Mouse (Mus musculus) heart, postnatal 0 days (tissue): ENCODE measurements around the gene P4ha3. TPM values are rescaled to one million over a fixed set of nuclear protein-coding genes. Genes with fewer than 3 reads are reported as not detected.
A peak's percentile ranks its signal among the peaks of the same experiment; 100 is the strongest.

ENCODE experiments used
- ATAC-seq: fragments of 200-750 bp; cut with Nextera tagmentation; 2 replicates; pipeline ENCODE4 v1.8.0; 2017; ENCODE audit warnings: low read depth, moderate number of reproducible peaks, moderate library complexity; ENCODE audit not compliant: insufficient read depth
- DNase-seq: peaks from one replicate; pipeline ENCODE4 v3.0.0-alpha.2; 2016; ENCODE audit warnings: low spot score
- H3K27ac ChIP-seq: fragments of 300-500 bp; sonication (generic); 2 replicates; pipeline ENCODE4 v1.5.1; 2014; ENCODE audit warnings: low read depth, mild to moderate bottlenecking
- H3K27me3 ChIP-seq: fragments of 300-500 bp; sonication (generic); 2 replicates; pipeline ENCODE4 v1.6.1; 2014; ENCODE audit warnings: low read length, mixed read lengths; ENCODE audit not compliant: control insufficient read depth, insufficient read depth
- H3K36me3 ChIP-seq: fragments of 300-500 bp; sonication (generic); replicated peaks from 2 replicates; pipeline ENCODE4 v1.6.1; 2014; ENCODE audit warnings: low read length, mixed read lengths; ENCODE audit not compliant: control insufficient read depth, insufficient read depth
- H3K4me1 ChIP-seq: fragments of 300-500 bp; sonication (generic); 2 replicates; pipeline ENCODE4 v1.6.1; 2014; ENCODE audit warnings: antibody characterized with exemption; ENCODE audit not compliant: control insufficient read depth, insufficient read depth
- H3K4me2 ChIP-seq: fragments of 300-500 bp; sonication (generic); 2 replicates; pipeline ENCODE4 v1.6.1; 2014; ENCODE audit warnings: low read depth, mild to moderate bottlenecking, low read length, moderate library complexity
- H3K4me3 ChIP-seq: fragments of 300-500 bp; sonication (generic); 2 replicates; pipeline ENCODE4 v1.5.1; 2014; ENCODE audit warnings: low read depth, low read length
- H3K9ac ChIP-seq: fragments of 300-500 bp; sonication (generic); replicated peaks from 2 replicates; pipeline ENCODE4 v1.6.1; 2014; ENCODE audit warnings: low read depth, low read length, mixed read lengths
- H3K9me3 ChIP-seq: fragments of 300-500 bp; sonication (generic); replicated peaks from 2 replicates; pipeline ENCODE4 v1.6.1; 2016; ENCODE audit warnings: low read length; ENCODE audit not compliant: control insufficient read depth
- CTCF ChIP-seq: IDR thresholded peaks from 2 replicates; pipeline ENCODE4 v1.5.1; 2016; ENCODE audit warnings: antibody characterized with exemption, control low read depth, low read depth
- EP300 ChIP-seq: IDR thresholded peaks from 2 replicates; pipeline ENCODE4 v1.6.1; 2016; ENCODE audit warnings: antibody characterized with exemption, low read depth
- WGBS: fragments of 180-500 bp; shearing (Covaris S2); extraction: QIAGEN DNeasy Blood & Tissue Kit; methylation state at CpG from one replicate; pipeline ENCODE4 v1.1.7; 2014; 5-methylcytosine and 5-hydroxymethylcytosine counted together
- polyA plus RNA-seq: library from polyadenylated mRNA; unstranded; fragments of >200 nt; fragmentation: Nextera tagmentation; extraction: Ambion mirVana; gene quantifications from 2 replicates; pipeline ENCODE4 v1.2.1, GENCODE M21; 2015
- total RNA-seq: library from RNA; depleted of rRNA; stranded (reverse); fragments of >200 nt; gene quantifications from 2 replicates; pipeline ENCODE4 v1.2.3, GENCODE M21; 2014; ENCODE audit warnings: low replicate concordance

P4ha3 gene
- total and polyA plus RNA-seq, 2 experiments from 2014 or later, result 1.8 to 5.5 TPM

DNA sequence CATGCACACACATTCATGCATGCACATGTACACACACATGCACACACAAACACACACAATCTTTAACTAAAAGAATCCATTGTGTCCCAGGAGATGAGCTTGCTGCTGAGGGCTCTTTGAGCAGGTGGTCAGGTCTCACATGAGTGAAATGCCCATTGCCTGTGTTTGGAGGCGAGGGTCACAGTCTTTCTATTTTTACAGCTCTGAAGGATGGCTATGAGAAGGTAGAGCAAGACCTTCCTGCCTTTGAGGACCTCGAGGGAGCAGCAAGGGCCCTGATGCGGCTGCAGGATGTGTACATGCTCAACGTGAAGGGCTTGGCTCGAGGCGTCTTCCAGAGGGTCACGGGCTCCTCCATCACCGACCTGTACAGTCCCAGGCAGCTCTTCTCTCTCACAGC, 8.2 kb downstream of the P4ha3 start:
- Histone ChIP-seq H3K4me1 (no peaks in the 10 kb centered on the region), H3K27me3 (no peaks in the 10 kb centered on the region), H3K27ac (no peak overlapping the region), H3K36me3 (0 out of 2 replicates have a peak, but pooled peaks cover 3% of the 10 kb centered on the region), H3K9ac (no peak overlapping the region), H3K4me2 (no peak overlapping the region), H3K4me3 (no peak overlapping the region), H3K9me3 (no peaks in the 10 kb centered on the region)
- DNase-seq (no peak), ATAC-seq (no peak)
- WGBS, result 71% methylated on average over 8 of the region's 8 CpGs
- no peak for TF ChIP-seq EP300

DNA sequence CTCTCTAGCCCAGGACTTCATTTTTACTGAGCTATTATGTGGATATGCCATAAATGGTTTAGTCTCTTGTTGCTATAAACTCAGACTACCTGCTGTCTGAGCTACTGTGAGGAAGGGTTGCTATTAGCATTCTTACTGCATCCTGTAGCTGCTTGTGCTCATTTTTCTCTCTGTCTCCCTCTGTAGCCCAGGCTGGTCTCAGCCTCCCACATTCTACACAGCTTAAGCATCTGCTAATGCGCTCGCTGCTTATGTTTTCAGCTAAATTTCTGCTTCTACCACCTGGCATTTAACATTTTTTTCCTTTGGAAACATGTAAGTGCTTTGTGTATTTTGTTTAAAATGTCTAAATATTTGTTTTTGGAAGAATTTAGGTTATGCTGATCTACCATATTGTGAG, 10.4 kb downstream of the P4ha3 start:
- Histone ChIP-seq H3K4me2 (no peak overlapping the region), H3K4me3 (no peak overlapping the region), H3K4me1 (0 out of 2 replicates have a peak, but pooled peaks cover 1% of the 10 kb centered on the region), H3K27me3 (no peaks in the 10 kb centered on the region), H3K27ac (no peak overlapping the region), H3K9me3 (no peaks in the 10 kb centered on the region), H3K36me3 (0 out of 2 replicates have a peak, but pooled peaks cover 3% of the 10 kb centered on the region), H3K9ac (no peak overlapping the region)
- DNase-seq, result no peak
- TF ChIP-seq EP300 (no peak), CTCF (no peak)
- ATAC-seq, result no peak
- WGBS, result 93% methylated on average over 2 of the region's 2 CpGs

DNA sequence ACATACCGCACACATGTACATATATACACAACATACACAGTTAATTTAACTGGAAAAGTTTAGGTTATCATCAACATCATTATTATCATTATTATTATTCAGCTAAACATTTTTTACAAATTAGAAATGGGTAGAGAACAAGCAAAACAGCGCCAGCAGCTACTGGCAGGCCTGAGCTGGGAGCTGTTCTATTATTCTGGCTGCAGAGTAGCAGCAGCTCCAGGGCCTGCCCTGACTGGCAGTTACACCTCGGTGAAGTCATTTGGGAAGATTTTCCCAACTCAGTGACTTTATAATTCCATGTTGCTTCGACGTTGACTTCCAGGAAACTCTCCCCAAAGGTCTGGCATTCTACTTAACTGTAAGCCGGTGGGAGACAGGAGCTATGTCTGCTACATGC, 11.4 kb downstream of the P4ha3 start:
- Histone ChIP-seq H3K9ac (no peak overlapping the region), H3K36me3 (0 out of 2 replicates have a peak, but pooled peaks cover 3% of the 10 kb centered on the region), H3K4me3 (no peak overlapping the region), H3K9me3 (no peaks in the 10 kb centered on the region), H3K27ac (no peak overlapping the region), H3K27me3 (no peaks in the 10 kb centered on the region), H3K4me1 (peaks cover 10% of the 10 kb centered on the region), H3K4me2 (no peak overlapping the region)
- DNase-seq (no peak), ATAC-seq (no peak)
- WGBS, result 62% methylated on average over 6 of the region's 6 CpGs
- TF ChIP-seq EP300 (no peak), CTCF (no peak)

DNA sequence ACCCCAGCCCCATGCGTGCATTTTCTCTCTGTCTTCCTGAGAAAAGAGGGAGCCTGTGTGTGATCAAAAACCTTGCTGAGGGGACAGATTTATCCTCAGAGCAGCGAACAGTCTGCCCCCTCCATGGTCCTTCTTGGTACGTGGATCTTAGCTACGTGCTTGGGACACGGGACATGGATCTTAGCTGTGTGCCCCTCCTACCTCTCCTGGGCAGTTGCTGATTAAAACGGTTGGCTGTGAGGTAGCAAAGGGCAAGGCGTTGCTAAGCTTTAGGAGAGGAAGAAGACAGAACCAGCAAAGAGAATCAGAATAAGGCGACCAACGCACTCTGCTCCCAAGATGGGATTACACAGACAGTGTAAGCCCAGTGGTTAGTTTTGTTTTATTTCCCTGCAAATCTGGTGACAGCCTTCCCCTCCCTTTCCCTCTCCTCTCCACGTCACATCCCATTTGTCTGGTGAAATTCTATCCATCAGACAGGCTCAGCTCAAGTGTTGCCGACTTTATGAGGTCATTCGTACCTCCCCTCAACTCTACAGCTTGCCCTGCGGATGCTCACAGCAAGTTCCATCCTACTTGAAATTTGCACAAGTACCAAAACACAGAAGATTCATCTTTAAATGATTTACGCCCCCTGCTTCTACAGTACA, 13.7 kb downstream of the P4ha3 start:
- 70% methylated on average over 14 of the region's 14 CpGs for whole genome bisulfite sequencing
- Histone ChIP-seq H3K9ac (no peak overlapping the region), H3K27ac (no peak overlapping the region), H3K4me3 (no peak overlapping the region), H3K9me3 (no peaks in the 10 kb centered on the region), H3K36me3 (0 out of 2 replicates have a peak, but pooled peaks cover 3% of the 10 kb centered on the region), H3K4me1 (peaks cover 16% of the 10 kb centered on the region), H3K4me2 (no peak overlapping the region), H3K27me3 (no peaks in the 10 kb centered on the region)
- DNase-seq (no peak), ATAC-seq (no peak)
- no peak for TF ChIP-seq EP300
- no peak for TF ChIP-seq CTCF

DNA sequence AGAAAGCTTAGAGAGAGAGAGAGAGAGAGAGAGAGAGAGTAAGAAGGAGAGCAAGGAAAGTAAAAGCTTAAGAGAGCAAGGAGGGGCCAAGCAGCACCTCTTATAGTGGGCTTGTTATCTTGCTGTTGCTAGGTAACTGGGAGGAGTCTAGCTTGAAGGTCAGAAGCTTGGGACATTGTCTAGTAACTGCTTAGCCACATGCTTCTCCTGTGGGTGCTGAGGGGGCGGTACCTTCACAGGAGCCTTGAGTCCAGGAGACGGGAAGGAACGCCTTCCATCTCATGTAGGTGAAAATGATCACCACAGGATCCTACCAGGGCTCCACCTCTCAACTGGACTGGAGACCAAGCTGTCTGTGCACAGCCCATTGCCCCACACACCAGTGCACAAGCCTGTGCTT, 16.1 kb downstream of the P4ha3 start:
- WGBS, result 49% methylated on average over 3 of the region's 3 CpGs
- TF ChIP-seq EP300 (no peak), CTCF (no peak)
- ATAC-seq, result no peak

GRCm38 (mm10) chr7:100302316-100302715, 17.0 kb downstream of the P4ha3 start:
- Histone ChIP-seq H3K9ac (no peak overlapping the region), H3K4me2 (no peak overlapping the region), H3K4me1 (peaks cover 16% of the 10 kb centered on the region), H3K36me3 (no peaks in the 10 kb centered on the region), H3K27ac (peak overlapping the region; percentile 69), H3K9me3 (no peaks in the 10 kb centered on the region), H3K27me3 (no peaks in the 10 kb centered on the region), H3K4me3 (no peak overlapping the region)
- WGBS, result 30% methylated on average over 4 of the region's 4 CpGs
- DNase-seq (peak; percentile 83), ATAC-seq (peak; percentile 83)
- no peak for TF ChIP-seq CTCF
- TF ChIP-seq EP300, result no peak

More for the DNA sequence above, 16.1 kb downstream of the P4ha3 start:
- Histone ChIP-seq H3K4me1 (peaks cover 16% of the 10 kb centered on the region), H3K36me3 (no peaks in the 10 kb centered on the region), H3K27me3 (no peaks in the 10 kb centered on the region), H3K4me2 (no peak overlapping the region; the same call in 1 of the 2 replicates), H3K27ac (peak overlapping the region; percentile 69; the same call in 1 of the 2 replicates), H3K9ac (no peak overlapping the region), H3K9me3 (no peaks in the 10 kb centered on the region), H3K4me3 (no peak overlapping the region)
- no peak for DNase-seq
